In genomic region chr2:122313536-122313935, GRCm38 (mm10) we compare ENCODE assay signal across 7 mouse cellular contexts. TPM values are rescaled to one million over a fixed set of nuclear protein-coding genes. Genes with fewer than 3 reads are reported as not detected.
A peak's percentile ranks its signal among the peaks of the same experiment; 100 is the strongest.
DNase-seq lines count a peak whose midpoint lies in the region; ATAC-seq and TF ChIP-seq lines count a peak whose summit lies in the region.

Duoxa1 (minus strand) TSS chr2:122313730.

- H3K27ac ChIP-seq in lung, postnatal 0 days (ENCODE audit: low read length) = no peak within 1 kb of the TSS
- H3K27ac ChIP-seq in forebrain, embryonic 14.5 days (ENCODE audit: low read depth, low read length) = no peak within 1 kb of the TSS
- no peak within 1 kb of the TSS for H3K27ac ChIP-seq in limb, embryonic 13.5 days
- H3K27ac ChIP-seq in olfactory bulb, adult 2 months (ENCODE audit: insufficient read depth, low read depth, low read length) = no peak within 1 kb of the TSS

- no peaks in the 10 kb centered on the region for H3K36me3 ChIP-seq in lung, postnatal 0 days (ENCODE audit: insufficient read depth, low read length)
- H3K36me3 ChIP-seq in forebrain, embryonic 14.5 days (ENCODE audit: control insufficient read depth, insufficient read depth, low read length) = no peaks in the 10 kb centered on the region
- H3K36me3 ChIP-seq in limb, embryonic 13.5 days = no peaks in the 10 kb centered on the region

- peak; percentile 52 for ATAC-seq in lung, postnatal 0 days
- 0 out of 2 replicates have a peak, but pooled peaks have one; percentile 34 for ATAC-seq in forebrain, embryonic 14.5 days
- ATAC-seq in limb, embryonic 13.5 days (ENCODE audit: low FRiP score, low read depth) = 0 out of 2 replicates have a peak, but pooled peaks have one; percentile 7

- no peak for TF ChIP-seq CTCF in lung, postnatal 0 days (IDR thresholded peaks at IDR 0.05)
- no peak for TF ChIP-seq CTCF in olfactory bulb, adult 2 months (IDR thresholded peaks at IDR 0.05; ENCODE audit: insufficient read depth, low read depth, low read length)

- H3K9ac ChIP-seq in lung, postnatal 0 days (replicated peaks; ENCODE audit: low read depth) = no peak within 1 kb of the TSS
- no peak within 1 kb of the TSS for H3K9ac ChIP-seq in forebrain, embryonic 14.5 days (ENCODE audit: low read length)
- 0 out of 2 replicates have a peak within 1 kb of the TSS, but pooled peaks have one; percentile 19 for H3K9ac ChIP-seq in limb, embryonic 13.5 days

- TF ChIP-seq POLR2A in olfactory bulb, adult 2 months (IDR thresholded peaks at IDR 0.05; ENCODE audit: insufficient read depth, low read depth, low read length) = no peak

- H3K4me3 ChIP-seq in lung, postnatal 0 days (ENCODE audit: low read depth, low read length) = peak within 1 kb of the TSS; percentile 16; the same call in 1 of the 2 replicates
- 0 out of 2 replicates have a peak within 1 kb of the TSS, but pooled peaks have one; percentile 4 for H3K4me3 ChIP-seq in forebrain, embryonic 14.5 days (ENCODE audit: low read depth, low read length)
- peak within 1 kb of the TSS; percentile 35 for H3K4me3 ChIP-seq in limb, embryonic 13.5 days
- H3K4me3 ChIP-seq in olfactory bulb, adult 2 months (ENCODE audit: insufficient read depth, low read depth, low read length) = 0 out of 2 replicates have a peak within 1 kb of the TSS, but pooled peaks have one; percentile 3

- peaks cover 8% of the 10 kb centered on the region; the same call in 1 of the 2 replicates for H3K4me1 ChIP-seq in lung, postnatal 0 days (ENCODE audit: insufficient read depth, low read depth, low read length)
- peaks cover 4% of the 10 kb centered on the region; the same call in 1 of the 2 replicates for H3K4me1 ChIP-seq in forebrain, embryonic 14.5 days (ENCODE audit: control insufficient read depth, insufficient read depth, low read length)
- H3K4me1 ChIP-seq in limb, embryonic 13.5 days = peaks cover 11% of the 10 kb centered on the region; the same call in 1 of the 2 replicates
- peaks cover 10% of the 10 kb centered on the region for H3K4me1 ChIP-seq in olfactory bulb, adult 2 months (ENCODE audit: control insufficient read depth, insufficient read depth, low read length)

- WGBS in lung, postnatal 0 days = 2% methylated on average over 24 of the region's 24 CpGs
- 2% methylated on average over 24 of the region's 24 CpGs for WGBS in forebrain, embryonic 14.5 days
- WGBS in limb, embryonic 13.5 days = 3% methylated on average over 24 of the region's 24 CpGs
- 9% methylated on average over 24 of the region's 24 CpGs for WGBS in olfactory bulb, adult 2 months

- H3K9me3 ChIP-seq in lung, postnatal 0 days (ENCODE audit: low read length) = no peaks in the 10 kb centered on the region
- no peaks in the 10 kb centered on the region for H3K9me3 ChIP-seq in forebrain, embryonic 14.5 days (replicated peaks; ENCODE audit: control insufficient read depth, low read length)
- no peaks in the 10 kb centered on the region for H3K9me3 ChIP-seq in limb, embryonic 13.5 days

- DNase-seq in lung, postnatal 0 days (ENCODE audit: low spot score) = no peak
- no peak for DNase-seq in lung, postnatal 25 days (ENCODE audit: low spot score)
- no peak for DNase-seq in forebrain, embryonic 14.5 days (ENCODE audit: low spot score)
- DNase-seq in right cerebral cortex, postnatal 10 days (ENCODE audit: low spot score in 2 of 2) = no peak
- DNase-seq in adrenal gland, postnatal 10 days = no peak

- H3K27me3 ChIP-seq in lung, postnatal 0 days (replicated peaks; ENCODE audit: insufficient read depth, low read length) = peaks cover 15% of the 10 kb centered on the region
- peaks cover 20% of the 10 kb centered on the region for H3K27me3 ChIP-seq in forebrain, embryonic 14.5 days (replicated peaks; ENCODE audit: control insufficient read depth, insufficient read depth, low read length)
- H3K27me3 ChIP-seq in limb, embryonic 13.5 days = peaks cover 86% of the 10 kb centered on the region

- H3K4me2 ChIP-seq in lung, postnatal 0 days (replicated peaks; ENCODE audit: low read depth, low read length) = peak within 1 kb of the TSS; percentile 38
- H3K4me2 ChIP-seq in forebrain, embryonic 14.5 days (ENCODE audit: low read length) = peak within 1 kb of the TSS; percentile 36
- peak within 1 kb of the TSS; percentile 57 for H3K4me2 ChIP-seq in limb, embryonic 13.5 days (replicated peaks)

- no peak for TF ChIP-seq EP300 in lung, postnatal 0 days (IDR thresholded peaks at IDR 0.05)

RNA-seq across cellular contexts. Expression of gene Duoxa1, which starts in this region (rescaled TPM):
- polyA plus RNA-seq in lung, postnatal 0 days (2015; fragmentation: Nextera tagmentation; extraction: Ambion mirVana) = 0.21 TPM in 1 of 2 replicates, not detected in the other
- not detected in 2 replicates for polyA plus RNA-seq in forebrain, embryonic 14.5 days (2014; fragmentation: Nextera tagmentation; extraction: Ambion mirVana)
- 1.7 and 3.5 TPM in 2 replicates for polyA plus RNA-seq in limb, embryonic 13.5 days (2015; fragmentation: Nextera tagmentation; extraction: Ambion mirVana)
- not detected in 2 replicates for polyA plus RNA-seq in olfactory bulb, adult 2 months (2012; ENCODE audit: insufficient read depth, insufficient read length, low replicate concordance, missing spikeins)
- total RNA-seq in adrenal gland, postnatal 10 days (2021) = under 1 TPM in 1 of 2 experiments, not detected in 1; 0.33 TPM

Comparison
In these comparisons a context has a peak if more than half of its experiments do, and no peak if none do; other contexts are left out.
1. Peak in ATAC-seq, H3K4me3 ChIP-seq and H3K4me2 ChIP-seq in lung, postnatal 0 days; RNA of the gene not detected or under 1 TPM.
2. Peak in ATAC-seq, H3K4me3 ChIP-seq and H3K4me2 ChIP-seq in forebrain, embryonic 14.5 days; RNA of the gene not detected or under 1 TPM.